Mouse (Mus musculus) cerebral cortex, adult 2 months (tissue): ENCODE measurements around the gene Strip1.

Source experiments
- WGBS: fragments of 180-500 bp; shearing (Covaris S2); methylation state at CpG from one replicate; pipeline ENCODE4 v1.1.7; 2018; 5-methylcytosine and 5-hydroxymethylcytosine counted together

Gene Strip1

GRCm38 (mm10) chr3:107631523-107631958 is at the start of gene Strip1:
Gene Strip1, minus strand, starts transcription at chr3:107631694.
- under 1% methylated on average over 35 of the region's 35 CpGs for WGBS

GRCm38 (mm10) chr3:107680790-107681576 is 49.5 kb upstream of the Strip1 start:
- WGBS: 12% methylated on average over 7 of the region's 7 CpGs

DNA sequence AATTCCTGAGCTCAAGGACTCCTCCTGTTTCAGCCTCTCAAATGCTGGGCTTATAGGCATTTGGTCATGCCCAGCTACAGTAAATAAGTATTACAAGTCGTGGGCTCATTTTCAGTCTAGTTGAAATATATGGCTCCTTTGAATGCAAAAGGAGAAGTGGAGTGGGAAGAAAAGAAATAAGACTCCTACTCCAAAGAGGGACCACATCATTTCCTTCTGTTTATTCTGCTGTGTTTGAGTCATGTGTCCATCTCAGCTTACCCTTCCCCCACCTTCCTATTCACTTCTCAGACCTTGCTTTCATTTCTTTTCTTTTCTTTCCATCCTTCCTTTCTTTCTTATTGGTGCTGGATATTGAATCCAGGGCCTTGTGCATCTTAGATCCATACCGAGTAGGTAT is 40.0 kb upstream of the Strip1 start:
- WGBS: 86% methylated on average over 2 of the region's 2 CpGs

DNA sequence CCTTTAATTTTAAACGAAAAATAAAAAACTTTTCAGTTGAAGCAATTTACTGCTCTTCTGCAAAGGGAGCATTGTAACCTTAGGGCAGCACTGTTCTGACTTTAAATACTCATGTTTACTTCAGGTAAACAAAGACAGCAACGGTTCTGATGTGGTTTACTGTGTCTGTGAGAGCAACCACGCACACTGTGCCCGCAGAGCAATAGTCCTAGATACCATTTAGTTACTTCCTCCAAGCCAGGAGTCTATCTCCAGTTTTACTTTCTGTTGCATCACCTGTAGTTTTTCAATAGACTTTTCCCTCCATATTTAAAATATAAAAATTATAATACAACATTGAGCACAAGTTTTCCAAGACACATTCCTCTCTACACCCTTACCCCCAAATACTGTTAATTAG is 39.0 kb upstream of the Strip1 start:
- WGBS: 91% methylated on average over 4 of the region's 4 CpGs

- WGBS: 63% methylated on average over 7 of the region's 7 CpGs
These were observed 37.3 kb upstream of the Strip1 start for GRCm38 (mm10) chr3:107668786-107669185.

DNA sequence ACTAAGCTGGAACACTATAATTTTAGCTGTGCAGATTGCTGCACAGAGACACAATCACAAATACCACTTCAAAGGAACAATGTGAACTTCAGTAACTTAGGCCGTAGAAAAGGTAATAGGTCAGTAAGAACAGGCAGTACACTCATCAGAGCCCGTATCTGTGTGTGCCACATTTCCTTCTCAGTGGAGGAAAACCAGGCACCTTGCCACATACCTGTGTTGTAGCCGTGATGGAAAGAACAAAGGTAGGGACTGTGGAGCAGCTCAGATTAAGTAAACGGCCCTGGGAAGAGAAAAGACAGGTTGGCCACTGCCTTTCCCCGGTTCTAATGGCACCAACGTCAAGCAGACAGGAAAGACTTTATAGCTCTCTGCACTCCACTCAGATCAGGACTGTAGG is 35.9 kb upstream of the Strip1 start:
- 66% methylated on average over 6 of the region's 6 CpGs for WGBS

GRCm38 (mm10) chr3:107664641-107665040 is 33.1 kb upstream of the Strip1 start:
- 93% methylated on average over 1 of the region's 1 CpGs for WGBS

DNA sequence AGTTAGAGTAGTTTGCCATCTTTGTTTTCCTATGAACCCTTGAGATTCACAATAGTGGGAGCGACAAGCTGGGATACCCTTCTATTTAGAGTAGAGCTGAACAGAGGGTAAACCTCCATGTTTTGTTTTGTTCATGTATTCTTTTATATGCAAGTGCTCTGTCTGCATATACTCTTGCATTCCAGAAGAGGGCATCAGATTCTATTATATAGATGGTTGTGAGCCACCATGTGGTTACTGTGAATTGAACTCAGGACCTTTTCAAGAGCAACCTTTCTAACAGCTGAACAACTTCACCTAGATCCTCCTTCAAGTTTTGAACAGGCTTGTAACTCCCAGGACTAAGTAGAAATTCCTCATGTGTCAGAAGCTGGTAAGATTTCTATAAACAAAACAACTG is 27.5 kb upstream of the Strip1 start:
- WGBS: 84% methylated on average over 1 of the region's 1 CpGs

DNA sequence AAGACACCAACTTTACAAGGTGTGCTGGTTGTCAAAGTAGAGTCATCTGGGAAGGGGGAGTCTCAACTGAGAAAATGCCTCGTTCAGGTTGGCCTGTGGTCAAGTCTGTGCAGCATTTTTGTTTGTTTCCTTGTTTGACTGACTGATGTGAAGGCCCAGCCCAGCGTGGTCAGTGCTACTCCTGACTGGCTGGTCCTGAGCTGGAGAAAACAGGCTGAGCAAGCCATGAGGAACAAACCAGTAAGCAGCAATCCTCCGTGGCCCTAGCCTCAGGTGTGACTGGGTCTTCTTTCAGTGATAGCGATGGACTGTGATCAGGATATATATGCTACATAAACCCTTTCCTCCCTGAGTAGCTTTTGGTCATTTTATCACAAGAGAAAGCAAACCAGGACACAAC is 25.4 kb upstream of the Strip1 start:
- WGBS: 63% methylated on average over 4 of the region's 4 CpGs

DNA sequence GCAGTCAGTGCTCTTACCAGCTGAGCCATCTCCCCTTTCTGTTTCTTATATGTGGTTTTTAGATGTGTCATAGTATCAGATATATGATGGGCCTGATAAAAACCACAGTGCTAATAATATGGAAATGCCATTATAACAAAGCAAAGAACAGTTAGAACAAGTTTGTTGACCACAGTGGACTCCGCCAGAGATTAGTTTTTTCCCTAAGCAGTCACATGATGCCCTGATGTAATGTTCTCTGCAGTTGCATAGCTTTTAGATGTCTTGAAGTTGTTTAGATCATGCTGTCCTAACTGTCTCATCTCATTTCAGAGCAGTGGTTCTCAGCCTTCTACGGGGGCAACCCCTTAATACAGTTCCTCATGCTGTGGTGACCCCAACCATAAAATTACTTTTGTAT is 24.7 kb upstream of the Strip1 start:
- 91% methylated on average over 2 of the region's 2 CpGs for WGBS

GRCm38 (mm10) chr3:107655491-107655890 is 24.0 kb upstream of the Strip1 start:
- WGBS: 74% methylated on average over 3 of the region's 3 CpGs

- WGBS: 52% methylated on average over 3 of the region's 3 CpGs
These were observed 23.4 kb upstream of the Strip1 start for GRCm38 (mm10) chr3:107654861-107655260.

GRCm38 (mm10) chr3:107652968-107653367 is 21.5 kb upstream of the Strip1 start:
- WGBS: 71% methylated on average over 3 of the region's 3 CpGs

DNA sequence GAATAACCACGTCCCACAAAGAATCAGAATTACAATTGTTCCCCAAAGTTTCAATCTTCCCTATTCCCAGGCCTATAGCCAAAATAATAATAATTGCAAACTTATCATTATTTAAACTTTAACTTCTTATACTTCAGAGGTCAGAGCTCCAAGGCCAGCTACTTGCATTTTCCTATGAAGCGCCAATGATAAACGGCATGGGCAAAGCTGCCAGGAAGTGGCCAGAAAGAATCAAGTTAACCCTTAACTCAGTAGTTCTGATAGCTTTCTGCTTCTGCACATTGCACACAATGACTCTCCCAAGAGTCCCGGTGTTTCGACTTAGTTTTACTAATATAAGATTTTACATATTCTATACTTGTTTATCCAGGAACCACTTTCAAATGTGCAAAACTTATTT is 18.8 kb upstream of the Strip1 start:
- 71% methylated on average over 5 of the region's 5 CpGs for WGBS

- 75% methylated on average over 3 of the region's 3 CpGs for WGBS
These were observed 15.5 kb upstream of the Strip1 start for GRCm38 (mm10) chr3:107646947-107647346.

DNA sequence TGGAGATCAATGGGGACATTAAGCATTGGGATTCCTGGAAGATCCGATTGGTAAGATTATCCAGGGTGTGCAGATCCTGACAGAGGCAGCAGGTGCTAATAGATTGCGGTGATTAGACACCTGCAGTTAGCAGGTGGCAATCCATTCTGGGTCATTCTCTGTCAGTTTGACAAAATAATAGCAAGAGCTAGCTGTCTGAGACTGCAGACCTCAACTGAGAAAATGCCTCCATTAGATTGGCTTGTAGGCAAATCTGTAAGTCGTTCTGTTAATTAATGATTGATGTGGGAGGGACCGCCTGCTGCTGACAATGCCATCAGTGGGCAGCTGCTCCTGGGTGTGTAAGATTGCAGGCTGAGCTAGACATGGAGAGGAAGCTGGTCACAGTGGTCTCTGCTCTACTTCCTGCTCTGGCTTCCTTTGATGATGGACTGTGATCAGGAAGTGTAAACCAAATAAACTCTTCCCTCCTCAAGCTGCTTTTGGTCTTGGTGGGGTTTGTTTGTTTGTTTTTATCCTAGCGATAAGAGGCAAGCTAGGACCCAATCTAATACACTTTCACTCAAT is 6.2 kb upstream of the Strip1 start:
- WGBS: 63% methylated on average over 5 of the region's 5 CpGs

DNA sequence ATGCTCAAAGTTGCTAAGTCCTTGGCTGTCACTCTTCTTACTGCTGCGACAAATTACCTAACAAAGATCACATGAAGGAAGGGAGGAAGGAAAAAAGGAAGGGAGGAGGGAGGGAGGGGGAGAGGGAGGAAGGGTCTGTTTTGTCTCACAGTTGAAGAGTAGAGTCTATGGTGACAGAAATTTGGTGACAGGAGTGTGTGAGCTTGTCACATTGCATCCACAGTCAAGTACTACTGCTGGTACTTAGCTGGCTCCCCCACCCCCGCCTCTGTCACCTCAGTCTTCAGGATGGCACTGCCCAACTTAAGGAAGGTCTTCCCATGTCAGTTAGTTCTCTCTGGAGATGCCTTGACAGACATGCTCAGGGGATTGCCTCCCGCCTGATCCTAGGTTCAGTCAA is 4.7 kb upstream of the Strip1 start:
- 92% methylated on average over 3 of the region's 3 CpGs for WGBS

DNA sequence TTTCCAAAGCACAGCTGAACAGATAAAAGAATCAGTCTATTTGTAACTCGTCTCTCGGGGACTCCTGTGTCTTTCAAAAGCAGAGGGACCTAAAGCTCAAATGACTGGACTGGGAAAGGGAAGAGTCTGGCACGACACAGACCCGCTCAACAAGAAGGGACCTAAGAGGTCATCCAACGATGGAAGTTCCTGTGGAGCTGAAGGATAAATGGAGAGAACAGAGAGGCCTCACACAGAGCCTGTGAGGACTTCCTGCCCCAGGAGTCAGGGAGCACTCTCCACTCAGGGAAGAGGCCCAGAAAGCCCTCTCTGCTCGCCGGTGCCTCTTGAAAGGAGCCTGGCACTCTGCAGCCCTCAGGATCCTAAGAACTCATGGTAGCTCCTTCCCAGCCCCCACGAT is 4.3 kb upstream of the Strip1 start:
- WGBS: 59% methylated on average over 8 of the region's 8 CpGs

GRCm38 (mm10) chr3:107633906-107634305 is 2.4 kb upstream of the Strip1 start:
- 95% methylated on average over 9 of the region's 9 CpGs for WGBS

DNA sequence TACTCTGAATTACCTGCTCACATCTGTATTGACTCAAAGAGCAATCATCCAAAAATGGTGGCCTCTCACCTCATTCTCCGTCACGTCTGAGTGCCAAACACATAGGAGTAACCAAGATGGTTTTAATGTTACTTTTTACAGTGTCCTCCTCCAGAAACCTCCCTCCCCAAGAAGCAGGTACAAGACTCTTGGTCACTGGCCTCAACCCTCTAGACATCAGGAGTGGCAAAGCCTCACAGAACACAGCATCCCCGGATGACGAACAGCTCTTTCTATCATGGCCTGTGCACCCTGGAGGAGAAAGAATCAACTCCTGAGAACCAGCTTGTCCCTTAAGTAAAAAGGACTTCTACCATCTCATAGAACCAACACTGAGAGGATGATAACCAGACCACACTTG is 1.3 kb upstream of the Strip1 start:
- WGBS: 96% methylated on average over 4 of the region's 4 CpGs

DNA sequence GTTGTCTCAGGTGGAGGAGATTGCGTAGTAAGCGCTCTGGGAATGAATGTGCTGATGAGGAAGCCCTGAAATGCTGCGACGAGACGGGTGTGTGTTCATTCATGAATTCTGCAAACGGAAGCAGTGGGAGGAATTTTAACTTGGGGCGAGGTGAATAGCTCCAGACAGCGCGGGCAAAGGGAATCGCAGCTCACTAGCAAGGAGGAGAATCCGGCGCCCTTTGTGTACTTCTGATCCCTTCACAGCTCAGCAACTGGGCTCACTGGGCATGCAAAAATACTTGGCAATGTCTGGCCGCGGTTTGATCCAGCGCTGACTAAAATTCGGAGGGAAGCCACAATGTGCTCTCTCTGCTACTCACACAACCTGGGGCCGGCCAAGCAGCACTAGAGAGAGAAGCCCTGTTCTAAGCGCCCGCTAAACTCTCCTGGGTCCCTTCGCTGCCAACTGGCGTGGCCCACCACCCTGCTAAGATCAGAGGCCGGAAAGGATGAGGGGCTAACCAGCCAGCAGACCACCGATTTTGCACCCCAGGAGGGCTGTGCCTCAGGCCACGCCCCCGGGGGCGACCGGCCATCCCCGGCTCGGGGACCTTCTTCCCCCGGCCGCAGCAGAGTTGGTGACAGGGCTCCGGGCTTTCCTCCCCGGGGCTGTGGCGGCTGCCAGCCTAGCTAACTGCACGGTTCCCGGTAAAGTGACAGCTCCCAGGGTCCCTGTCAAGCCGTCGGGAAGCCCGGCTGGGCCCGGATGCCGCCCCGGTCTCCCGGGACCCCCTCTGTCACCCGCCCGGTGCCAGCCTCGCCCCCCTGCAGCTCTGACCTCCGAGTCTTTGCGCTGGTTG is 592 bp downstream of the Strip1 start, which contains the start of gene Gm10961:
Gm10961 (plus strand) TSS at position 641 of the 841 bp plus-strand sequence.
- 1% methylated on average over 48 of the region's 48 CpGs for WGBS

DNA sequence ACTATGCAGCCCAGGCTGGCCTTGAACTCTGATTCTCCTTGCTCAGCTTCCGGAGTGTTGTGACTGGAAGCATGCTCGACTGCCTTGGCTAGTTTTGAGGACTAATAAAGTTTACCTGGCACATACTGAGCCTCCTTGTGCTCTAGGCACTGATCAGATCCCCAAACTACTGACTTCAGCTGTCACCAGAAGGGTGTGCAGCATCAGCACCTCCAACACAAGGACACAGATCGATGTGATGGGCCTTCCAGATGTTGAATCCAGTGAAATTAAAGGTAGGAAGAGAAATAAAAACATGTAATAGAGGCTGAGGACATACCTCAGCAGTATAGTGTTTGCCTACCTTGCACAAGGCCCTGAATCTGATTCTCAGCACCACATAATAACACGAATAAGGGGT is 2.1 kb downstream of the Strip1 start:
- WGBS: 91% methylated on average over 4 of the region's 4 CpGs

DNA sequence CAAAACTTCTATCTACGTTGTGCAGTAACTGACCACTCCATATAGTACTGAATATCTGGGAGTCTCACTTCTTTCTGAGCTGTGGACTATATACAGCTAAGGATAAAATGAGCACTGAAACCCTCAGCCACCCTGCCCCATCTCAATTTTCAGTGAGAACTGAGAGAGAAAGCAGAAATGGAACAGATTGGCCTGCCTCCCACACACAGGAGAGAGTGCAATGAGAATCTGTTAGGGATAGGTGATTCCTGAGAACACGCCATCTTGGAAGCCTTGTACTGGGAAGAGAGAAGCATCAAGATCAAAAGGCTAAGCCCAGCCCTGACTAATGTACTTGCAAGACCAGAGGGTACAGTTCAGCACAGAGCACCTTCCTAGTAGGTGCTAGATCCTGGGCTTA is 2.9 kb downstream of the Strip1 start:
- WGBS: 63% methylated on average over 2 of the region's 2 CpGs
